Mouse (Mus musculus): ENCODE measurements at regions not wholly inside any gene's neighbourhood (a gene's known extent, or its start where the extent isn't known, plus 50 kb on each side); places are given as distances from the start of the nearest gene placed in this dataset.

DNA sequence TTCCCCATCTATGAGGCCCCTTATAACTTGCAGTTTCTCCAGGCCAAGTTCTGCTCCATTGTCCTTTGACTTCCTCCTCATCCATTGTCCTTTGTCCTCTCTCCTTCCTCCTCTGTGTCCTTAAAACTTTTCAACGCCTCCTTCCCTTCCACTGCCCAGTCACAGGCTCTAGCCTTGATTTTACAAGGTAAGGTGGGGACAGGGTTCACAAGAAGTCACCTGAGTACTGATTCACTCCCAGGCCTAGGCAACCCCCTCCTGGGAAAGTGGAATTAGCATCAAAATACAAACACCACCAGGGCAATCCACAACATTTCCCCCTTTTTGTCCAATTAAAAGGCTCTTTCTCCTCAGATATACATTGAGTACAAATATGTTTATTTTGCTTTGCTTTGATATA lies 334.3 kb upstream of the Meis2 start:
- Histone ChIP-seq H3K27me3 (replicated peaks; ENCODE audit: control insufficient read depth, insufficient read depth, low read length) (no peaks in the 10 kb centered on the region), H3K36me3 (ENCODE audit: control insufficient read depth, insufficient read depth) (no peaks in the 10 kb centered on the region), H3K9ac (ENCODE audit: low read depth, low read length) (no peak overlapping the region), H3K4me1 (replicated peaks; ENCODE audit: control insufficient read depth, insufficient read depth, low read length) (no peaks in the 10 kb centered on the region), H3K4me2 (replicated peaks; ENCODE audit: low read depth) (no peak overlapping the region), H3K9me3 (ENCODE audit: control insufficient read depth) (no peaks in the 10 kb centered on the region), H3K4me3 (ENCODE audit: low read depth, low read length) (no peak overlapping the region), H3K27ac (ENCODE audit: low read depth, low read length) (no peak overlapping the region)
- no peak for ATAC-seq
- no peak for TF ChIP-seq CTCF (IDR thresholded peaks at IDR 0.05; ENCODE audit: low read depth)
- 67% methylated on average over 1 of the region's 1 CpGs for WGBS

DNA sequence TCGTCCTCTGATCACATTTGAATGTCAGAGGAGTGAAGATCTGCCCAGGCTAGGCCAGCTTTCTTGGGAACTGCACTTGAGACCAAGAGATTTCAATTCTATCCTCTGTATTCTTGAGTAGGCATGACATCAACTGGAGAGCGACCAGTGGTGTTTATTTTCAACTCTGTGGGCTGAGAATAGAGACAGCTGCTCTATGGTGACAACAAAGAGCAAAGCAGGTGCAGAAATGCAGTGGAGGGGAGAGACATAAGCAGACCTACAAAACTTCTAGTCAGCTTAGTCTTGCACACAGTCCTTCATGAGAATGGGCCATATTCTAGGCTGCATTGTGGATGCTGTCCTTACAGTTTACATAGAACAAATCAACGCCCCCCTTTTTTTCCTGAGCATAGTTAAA lies 303.2 kb upstream of the Meis2 start:
- no peaks in the 10 kb centered on the region for H3K27me3 ChIP-seq (replicated peaks; ENCODE audit: control insufficient read depth, insufficient read depth, low read length)
- no peak for TF ChIP-seq CTCF (IDR thresholded peaks at IDR 0.05; ENCODE audit: low read depth)
- no peak overlapping the region for H3K4me3 ChIP-seq (ENCODE audit: low read depth, low read length)
- 77% methylated on average over 3 of the region's 3 CpGs for WGBS
- H3K36me3 ChIP-seq (ENCODE audit: control insufficient read depth, insufficient read depth): no peaks in the 10 kb centered on the region
- H3K9ac ChIP-seq (ENCODE audit: low read depth, low read length): no peak overlapping the region
- H3K4me2 ChIP-seq (replicated peaks; ENCODE audit: low read depth): no peak overlapping the region
- H3K9me3 ChIP-seq (ENCODE audit: control insufficient read depth): no peaks in the 10 kb centered on the region
- ATAC-seq: no peak
- H3K27ac ChIP-seq (ENCODE audit: low read depth, low read length): no peak overlapping the region
- no peaks in the 10 kb centered on the region for H3K4me1 ChIP-seq (replicated peaks; ENCODE audit: control insufficient read depth, insufficient read depth, low read length)

DNA sequence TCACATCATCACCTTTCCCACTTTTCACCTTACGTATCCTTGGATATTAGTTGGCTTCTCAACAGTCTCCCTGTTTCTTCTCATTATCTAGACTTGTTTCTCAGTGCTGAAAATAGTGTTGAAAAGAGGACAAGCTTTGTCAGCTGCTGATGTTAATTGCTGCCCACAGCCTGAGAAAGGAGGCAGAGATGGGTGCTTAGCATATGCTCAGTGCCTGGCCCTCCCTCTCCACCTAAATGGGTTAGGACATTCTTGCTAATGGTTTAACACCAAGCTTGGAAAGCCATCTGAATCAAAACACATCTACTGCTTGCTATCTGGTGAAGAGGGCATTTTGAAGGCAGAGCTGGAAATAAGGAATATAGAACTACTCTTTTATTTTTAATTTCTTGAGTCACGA lies 298.5 kb upstream of the Meis2 start:
- no peak overlapping the region for H3K9ac ChIP-seq (ENCODE audit: low read depth, low read length)
- no peak overlapping the region for H3K4me3 ChIP-seq (ENCODE audit: low read depth, low read length)
- no peaks in the 10 kb centered on the region for H3K4me1 ChIP-seq (replicated peaks; ENCODE audit: control insufficient read depth, insufficient read depth, low read length)
- H3K27me3 ChIP-seq (replicated peaks; ENCODE audit: control insufficient read depth, insufficient read depth, low read length): no peaks in the 10 kb centered on the region
- no peak overlapping the region for H3K27ac ChIP-seq (ENCODE audit: low read depth, low read length)
- no peaks in the 10 kb centered on the region for H3K9me3 ChIP-seq (ENCODE audit: control insufficient read depth)
- WGBS: 79% methylated on average over 2 of the region's 2 CpGs
- ATAC-seq: no peak
- H3K4me2 ChIP-seq (replicated peaks; ENCODE audit: low read depth): no peak overlapping the region
- H3K36me3 ChIP-seq (ENCODE audit: control insufficient read depth, insufficient read depth): no peaks in the 10 kb centered on the region
- TF ChIP-seq CTCF (IDR thresholded peaks at IDR 0.05; ENCODE audit: low read depth): no peak

DNA sequence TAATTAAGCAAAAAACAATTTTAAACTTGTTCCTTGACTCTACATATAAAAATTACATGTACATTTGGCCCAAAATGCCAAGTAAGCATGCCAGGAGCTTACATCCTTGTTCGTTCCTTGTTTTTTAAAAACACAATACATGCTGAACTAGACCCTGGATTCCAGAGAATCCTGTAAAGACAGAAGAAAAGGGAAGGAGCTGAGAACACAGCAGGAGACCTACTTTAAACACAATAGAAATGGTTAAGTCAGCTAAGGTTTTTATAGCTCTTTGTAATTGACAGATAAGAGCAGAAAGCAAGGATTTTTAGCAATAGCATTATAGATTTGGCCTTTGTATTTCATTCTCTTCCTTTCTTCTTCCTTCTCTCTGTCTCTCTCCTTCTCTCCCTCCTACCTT lies 292.5 kb upstream of the Meis2 start:
- WGBS: 58% methylated on average over 1 of the region's 1 CpGs
- ATAC-seq: no peak
- H3K4me2 ChIP-seq (replicated peaks; ENCODE audit: low read depth): no peak overlapping the region
- no peak overlapping the region for H3K27ac ChIP-seq (ENCODE audit: low read depth, low read length)
- no peaks in the 10 kb centered on the region for H3K27me3 ChIP-seq (replicated peaks; ENCODE audit: control insufficient read depth, insufficient read depth, low read length)
- H3K9me3 ChIP-seq (ENCODE audit: control insufficient read depth): no peaks in the 10 kb centered on the region
- H3K9ac ChIP-seq (ENCODE audit: low read depth, low read length): no peak overlapping the region
- H3K4me3 ChIP-seq (ENCODE audit: low read depth, low read length): no peak overlapping the region
- no peaks in the 10 kb centered on the region for H3K36me3 ChIP-seq (ENCODE audit: control insufficient read depth, insufficient read depth)
- no peak for TF ChIP-seq CTCF (IDR thresholded peaks at IDR 0.05; ENCODE audit: low read depth)
- no peaks in the 10 kb centered on the region for H3K4me1 ChIP-seq (replicated peaks; ENCODE audit: control insufficient read depth, insufficient read depth, low read length)

DNA sequence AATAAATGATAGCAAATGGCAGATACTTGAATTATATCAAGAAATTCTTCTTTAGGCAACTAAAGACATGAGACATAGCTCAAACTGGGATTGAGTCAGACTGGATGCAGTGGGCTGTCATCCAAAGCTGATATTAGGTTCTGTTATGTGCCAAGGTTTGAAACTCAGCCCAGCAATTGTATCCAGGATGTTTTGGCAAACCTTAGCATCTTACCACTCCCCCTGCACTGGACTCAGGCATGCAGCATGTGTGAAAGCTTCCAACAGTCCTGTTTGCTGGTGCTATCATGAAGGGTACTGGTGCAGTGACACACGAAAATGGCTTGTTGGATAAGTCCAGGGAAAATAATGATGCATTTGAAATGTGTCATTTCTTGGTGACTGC lies 282.9 kb upstream of the Meis2 start:
- Histone ChIP-seq H3K27me3 (replicated peaks; ENCODE audit: control insufficient read depth, insufficient read depth, low read length) (no peaks in the 10 kb centered on the region), H3K36me3 (ENCODE audit: control insufficient read depth, insufficient read depth) (no peaks in the 10 kb centered on the region), H3K9ac (ENCODE audit: low read depth, low read length) (no peak overlapping the region), H3K4me2 (replicated peaks; ENCODE audit: low read depth) (no peak overlapping the region), H3K4me3 (ENCODE audit: low read depth, low read length) (no peak overlapping the region), H3K9me3 (ENCODE audit: control insufficient read depth) (no peaks in the 10 kb centered on the region), H3K4me1 (replicated peaks; ENCODE audit: control insufficient read depth, insufficient read depth, low read length) (no peaks in the 10 kb centered on the region), H3K27ac (ENCODE audit: low read depth, low read length) (no peak overlapping the region)
- WGBS: 72% methylated on average over 1 of the region's 1 CpGs
- no peak for TF ChIP-seq CTCF (IDR thresholded peaks at IDR 0.05; ENCODE audit: low read depth)
- ATAC-seq: no peak

DNA sequence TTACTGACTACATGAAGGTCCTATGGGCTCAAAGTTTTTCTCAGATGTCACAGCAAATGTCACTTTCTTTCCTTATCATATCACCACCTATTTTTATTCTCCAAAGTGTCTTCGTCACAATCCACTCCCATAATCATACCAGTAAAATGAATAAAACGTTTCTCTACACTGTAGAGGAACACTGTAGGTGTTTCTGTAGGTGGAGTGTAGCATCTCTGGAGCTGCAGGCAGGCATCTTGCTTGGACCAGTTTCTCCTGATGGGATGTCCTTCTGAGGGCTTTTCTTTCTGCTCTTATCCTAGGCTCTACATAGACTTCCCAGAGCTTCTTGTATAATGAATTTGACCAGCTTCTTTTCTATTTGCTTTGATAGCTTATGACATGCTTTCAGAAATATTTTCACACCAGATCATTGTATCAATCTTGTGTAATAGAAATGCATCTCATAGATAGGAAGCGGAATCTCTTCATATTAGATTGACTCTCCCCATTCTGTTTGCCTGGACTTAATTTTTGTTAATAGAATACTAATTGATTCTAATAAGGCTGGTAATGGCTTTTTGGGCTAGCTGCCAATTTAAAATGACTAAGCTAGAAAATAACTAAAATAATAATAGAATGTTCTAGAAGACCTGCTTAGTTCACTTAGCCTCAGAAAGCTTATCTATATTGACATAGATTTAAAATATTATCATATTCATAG lies 282.3 kb upstream of the Meis2 start:
- no peak overlapping the region for H3K4me2 ChIP-seq (replicated peaks; ENCODE audit: low read depth)
- H3K9me3 ChIP-seq (ENCODE audit: control insufficient read depth): no peaks in the 10 kb centered on the region
- no peaks in the 10 kb centered on the region for H3K4me1 ChIP-seq (replicated peaks; ENCODE audit: control insufficient read depth, insufficient read depth, low read length)
- ATAC-seq: no peak
- WGBS: 76% methylated on average over 3 of the region's 3 CpGs
- no peak overlapping the region for H3K27ac ChIP-seq (ENCODE audit: low read depth, low read length)
- no peaks in the 10 kb centered on the region for H3K36me3 ChIP-seq (ENCODE audit: control insufficient read depth, insufficient read depth)
- TF ChIP-seq CTCF (IDR thresholded peaks at IDR 0.05; ENCODE audit: low read depth): no peak
- no peak overlapping the region for H3K4me3 ChIP-seq (ENCODE audit: low read depth, low read length)
- H3K9ac ChIP-seq (ENCODE audit: low read depth, low read length): no peak overlapping the region
- H3K27me3 ChIP-seq (replicated peaks; ENCODE audit: control insufficient read depth, insufficient read depth, low read length): no peaks in the 10 kb centered on the region

DNA sequence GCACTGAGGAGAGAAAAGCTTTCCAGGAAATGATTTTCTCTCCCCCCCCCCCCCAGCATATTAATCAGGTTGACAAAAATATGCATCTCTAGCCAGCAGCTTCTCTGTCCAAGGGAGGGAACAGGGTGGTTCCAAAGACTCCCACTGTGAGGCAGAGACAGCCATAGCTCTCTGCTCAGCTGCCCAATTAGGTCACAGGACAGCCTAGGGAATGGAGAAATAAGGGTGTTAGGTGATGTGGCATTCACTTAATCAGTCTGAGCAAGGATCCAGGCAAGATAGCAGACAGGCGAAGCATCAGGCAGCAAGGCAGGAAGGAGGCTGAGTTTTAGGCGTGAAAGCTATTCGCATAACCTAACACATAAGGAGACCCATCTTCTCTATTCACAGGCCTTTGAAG lies 266.2 kb upstream of the Meis2 start:
- TF ChIP-seq CTCF (IDR thresholded peaks at IDR 0.05; ENCODE audit: low read depth): no peak

More for the DNA sequence above, 266.2 kb upstream of the Meis2 start:
- H3K9me3 ChIP-seq (ENCODE audit: control insufficient read depth): no peaks in the 10 kb centered on the region
- no peaks in the 10 kb centered on the region for H3K4me1 ChIP-seq (replicated peaks; ENCODE audit: control insufficient read depth, insufficient read depth, low read length)
- no peak overlapping the region for H3K4me2 ChIP-seq (replicated peaks; ENCODE audit: low read depth)
- no peaks in the 10 kb centered on the region for H3K36me3 ChIP-seq (ENCODE audit: control insufficient read depth, insufficient read depth)
- H3K9ac ChIP-seq (ENCODE audit: low read depth, low read length): no peak overlapping the region
- ATAC-seq: no peak
- no peaks in the 10 kb centered on the region for H3K27me3 ChIP-seq (replicated peaks; ENCODE audit: control insufficient read depth, insufficient read depth, low read length)
- no peak overlapping the region for H3K4me3 ChIP-seq (ENCODE audit: low read depth, low read length)
- 89% methylated on average over 3 of the region's 3 CpGs for WGBS
- H3K27ac ChIP-seq (ENCODE audit: low read depth, low read length): no peak overlapping the region

Measured in intestine, postnatal 0 days (tissue).